Mouse (Mus musculus) erythroblast, embryonic 14.5 days (primary cell): ENCODE results near the gene Max.

ENCODE experiments used
- GATA1 ChIP-seq: IDR thresholded peaks from 2 replicates; pipeline ENCODE4 v1.6.1; 2012; ENCODE audit warnings: low read length, inconsistent platforms, mixed read lengths
- TAL1 ChIP-seq: IDR thresholded peaks from 3 replicates; pipeline ENCODE4 v1.6.1; 2012; ENCODE audit warnings: low read length, inconsistent platforms, mixed read lengths

GRCm38 (mm10) chr12:77004893-77005292 is 42.9 kb upstream of the Max start:
- TF ChIP-seq GATA1 (no peak), TAL1 (no peak)
